Mouse (Mus musculus) cerebellum, postnatal 4 days (tissue): ENCODE results near the gene Olfr129.

Source experiments
- DNase-seq, 2 experiments: peaks; one replicate each; pipeline ENCODE4 v3.0.0; 2022; ENCODE audit warnings: low spot score in 2 of 2, mixed read lengths in 1 of 2

Gene Olfr129

GRCm38 (mm10) chr17:38059979-38060378 lies at the start of gene Olfr129:
Gene Olfr129 (minus strand): TSS chr17:38060079.
- DNase-seq, result no peak

GRCm38 (mm10) chr17:38088593-38088992 lies 28.7 kb upstream of the Olfr129 start, which contains the start of gene Olfr131:
Gene Olfr131 (minus strand): TSS chr17:38088693.
- DNase-seq, result no peak

- DNase-seq, result no peak
Observed at GRCm38 (mm10) chr17:38082364-38082763, 22.5 kb upstream of the Olfr129 start.

GRCm38 (mm10) chr17:38063621-38064020 lies 3.7 kb upstream of the Olfr129 start, which contains the start of gene Olfr130:
Gene Olfr130 (plus strand): TSS chr17:38063921.
- no peak for DNase-seq

GRCm38 (mm10) chr17:38026297-38026696 lies 33.6 kb downstream of the Olfr129 start:
- DNase-seq, result no peak

GRCm38 (mm10) chr17:38016341-38016740 lies 43.5 kb downstream of the Olfr129 start:
- no peak for DNase-seq

GRCm38 (mm10) chr17:38004996-38005395 lies 54.9 kb downstream of the Olfr129 start:
- no peak for DNase-seq
